Mouse (Mus musculus) heart, embryonic 10.5 days (tissue): ENCODE measurements around the gene Defb33. TPM values are rescaled to one million over a fixed set of nuclear protein-coding genes. Genes with fewer than 3 reads are reported as not detected.

Experiments
- DNase-seq: peaks from one replicate; pipeline ENCODE4 v3.0.0-alpha.2; 2017; ENCODE audit warnings: low spot score
- H3K27ac ChIP-seq: fragments of 300-500 bp; sonication (generic); 2 replicates; pipeline ENCODE4 v1.5.1; 2016; ENCODE audit warnings: mild to moderate bottlenecking
- H3K27me3 ChIP-seq: fragments of 300-500 bp; sonication (generic); 2 replicates; pipeline ENCODE4 v1.6.1; 2016; ENCODE audit warnings: mild to moderate bottlenecking; ENCODE audit not compliant: poor library complexity, insufficient read depth, severe bottlenecking
- H3K36me3 ChIP-seq: fragments of 300-500 bp; sonication (generic); 2 replicates; pipeline ENCODE4 v1.6.1; 2016; ENCODE audit warnings: mild to moderate bottlenecking, moderate library complexity
- H3K4me1 ChIP-seq: fragments of 300-500 bp; sonication (generic); 2 replicates; pipeline ENCODE4 v1.6.1; 2016; ENCODE audit warnings: mild to moderate bottlenecking
- H3K4me3 ChIP-seq: fragments of 300-500 bp; sonication (generic); 2 replicates; pipeline ENCODE4 v1.5.1; 2016; ENCODE audit warnings: mild to moderate bottlenecking, moderate library complexity
- H3K9me3 ChIP-seq: fragments of 300-500 bp; sonication (generic); 2 replicates; pipeline ENCODE4 v1.6.1; 2016; ENCODE audit warnings: mild to moderate bottlenecking, moderate library complexity
- WGBS: fragments of 180-500 bp; shearing (Covaris S2); methylation state at CpG from one replicate; pipeline ENCODE4 v1.1.7; 2016; 5-methylcytosine and 5-hydroxymethylcytosine counted together
- polyA plus RNA-seq: library from polyadenylated mRNA; unstranded; fragments of >200 nt; fragmentation: Nextera tagmentation; extraction: Ambion mirVana; gene quantifications from 2 replicates; pipeline ENCODE4 v1.2.1, GENCODE M21; 2016

Gene Defb33
- polyA plus RNA-seq = not detected in 2 replicates

- Histone ChIP-seq H3K4me3 (no peak within 1 kb of the TSS), H3K27ac (no peak within 1 kb of the TSS), H3K27me3 (no peaks in the 10 kb centered on the region), H3K4me1 (no peaks in the 10 kb centered on the region), H3K36me3 (no peaks in the 10 kb centered on the region), H3K9me3 (0 out of 2 replicates have a peak, but pooled peaks cover 3% of the 10 kb centered on the region)
- WGBS = 81% methylated on average over 2 of the region's 2 CpGs
- DNase-seq = no peak
Measured at GRCm38 (mm10) chr8:20892369-20892768, at the start of gene Defb33. TSS of gene Defb33 (plus strand) at chr8:20892669.

- 33% methylated on average over 6 of the region's 6 CpGs for WGBS
- Histone ChIP-seq H3K36me3 (no peaks in the 10 kb centered on the region), H3K27ac (no peak overlapping the region)
Measured at GRCm38 (mm10) chr8:20874608-20875007, 17.9 kb upstream of the Defb33 start.

GRCm38 (mm10) chr8:20902527-20902926 lies 10.1 kb downstream of the Defb33 start, which contains the start of gene Gm15056:
TSS of gene Gm15056 (minus strand) at chr8:20902627.
- DNase-seq = no peak
- Histone ChIP-seq H3K9me3 (0 out of 2 replicates have a peak, but pooled peaks cover 3% of the 10 kb centered on the region), H3K4me1 (no peaks in the 10 kb centered on the region), H3K4me3 (no peak within 1 kb of the TSS), H3K36me3 (no peaks in the 10 kb centered on the region), H3K27me3 (no peaks in the 10 kb centered on the region), H3K27ac (no peak within 1 kb of the TSS)
- 43% methylated on average over 2 of the region's 2 CpGs for WGBS

More at GRCm38 (mm10) chr8:20874608-20875007, 17.9 kb upstream of the Defb33 start:
- Histone ChIP-seq H3K27me3 (no peaks in the 10 kb centered on the region), H3K9me3 (no peaks in the 10 kb centered on the region), H3K4me3 (no peak overlapping the region), H3K4me1 (no peaks in the 10 kb centered on the region)
- DNase-seq = no peak

- Histone ChIP-seq H3K36me3 (no peaks in the 10 kb centered on the region), H3K27ac (no peak overlapping the region), H3K4me1 (no peaks in the 10 kb centered on the region), H3K9me3 (no peaks in the 10 kb centered on the region), H3K4me3 (no peak overlapping the region), H3K27me3 (no peaks in the 10 kb centered on the region)
- no peak for DNase-seq
- WGBS = 87% methylated on average over 2 of the region's 2 CpGs
Measured at GRCm38 (mm10) chr8:20907119-20907518, 14.7 kb downstream of the Defb33 start.

GRCm38 (mm10) chr8:20908256-20908655 lies 15.8 kb downstream of the Defb33 start:
- no peaks in the 10 kb centered on the region for H3K4me1 ChIP-seq
- no peak overlapping the region for H3K4me3 ChIP-seq
- H3K27me3 ChIP-seq = no peaks in the 10 kb centered on the region
- H3K36me3 ChIP-seq = no peaks in the 10 kb centered on the region
- DNase-seq = no peak
- no peak overlapping the region for H3K27ac ChIP-seq
- H3K9me3 ChIP-seq = no peaks in the 10 kb centered on the region
- 70% methylated on average over 2 of the region's 2 CpGs for WGBS

- no peaks in the 10 kb centered on the region for H3K27me3 ChIP-seq
- 86% methylated on average over 1 of the region's 1 CpGs for WGBS
Measured at GRCm38 (mm10) chr8:20912288-20912687, 19.8 kb downstream of the Defb33 start.

GRCm38 (mm10) chr8:20921971-20922370 lies 29.5 kb downstream of the Defb33 start, which contains the start of gene Gm6040:
TSS of gene Gm6040 (minus strand) at chr8:20922071.
- H3K9me3 ChIP-seq = no peaks in the 10 kb centered on the region; the same call in 1 of the 2 replicates
- WGBS = 80% methylated on average over 3 of the region's 3 CpGs
- H3K27ac ChIP-seq = no peak within 1 kb of the TSS
- no peak for DNase-seq
- H3K4me3 ChIP-seq = no peak within 1 kb of the TSS
- H3K4me1 ChIP-seq = no peaks in the 10 kb centered on the region
- no peaks in the 10 kb centered on the region for H3K27me3 ChIP-seq
- H3K36me3 ChIP-seq = no peaks in the 10 kb centered on the region

More at GRCm38 (mm10) chr8:20912288-20912687, 19.8 kb downstream of the Defb33 start:
- Histone ChIP-seq H3K36me3 (no peaks in the 10 kb centered on the region), H3K9me3 (peaks cover 6% of the 10 kb centered on the region; the same call in 1 of the 2 replicates), H3K4me3 (no peak overlapping the region), H3K27ac (no peak overlapping the region), H3K4me1 (no peaks in the 10 kb centered on the region)
- DNase-seq = no peak

- WGBS = 71% methylated on average over 3 of the region's 3 CpGs
- Histone ChIP-seq H3K27ac (no peak within 1 kb of the TSS), H3K4me3 (no peak within 1 kb of the TSS), H3K4me1 (no peaks in the 10 kb centered on the region), H3K36me3 (no peaks in the 10 kb centered on the region), H3K27me3 (no peaks in the 10 kb centered on the region), H3K9me3 (peaks cover 5% of the 10 kb centered on the region)
- no peak for DNase-seq
Measured at GRCm38 (mm10) chr8:20944610-20945009, 52.1 kb downstream of the Defb33 start, which contains the start of gene AY761185. TSS of gene AY761185 (minus strand) at chr8:20944710.

Other genes with a start within 250 kb of the Defb33 start
- not detected in 2 replicates for gene Gm15056, start 10.0 kb downstream of the Defb33 start, polyA plus RNA-seq
- not detected in 2 replicates for gene Gm6040, start 29.4 kb downstream of the Defb33 start, polyA plus RNA-seq
- not detected in 2 replicates for gene AY761185, start 52.0 kb downstream of the Defb33 start, polyA plus RNA-seq
- gene Defa21, start 132.9 kb downstream of the Defb33 start, polyA plus RNA-seq = not detected in 2 replicates
- not detected in 2 replicates for gene Defa23, start 162.4 kb downstream of the Defb33 start, polyA plus RNA-seq
- not detected in 2 replicates for gene Defa35, start 172.4 kb downstream of the Defb33 start, polyA plus RNA-seq
- gene Defa25, start 191.8 kb downstream of the Defb33 start, polyA plus RNA-seq = not detected in 2 replicates
- not detected in 2 replicates for gene Gm14851, start 203.4 kb downstream of the Defb33 start, polyA plus RNA-seq
- gene Defa30, start 242.0 kb downstream of the Defb33 start, polyA plus RNA-seq = not detected in 2 replicates